Mouse (Mus musculus): ENCODE results near the gene Pelo.

Gene Pelo

DNA sequence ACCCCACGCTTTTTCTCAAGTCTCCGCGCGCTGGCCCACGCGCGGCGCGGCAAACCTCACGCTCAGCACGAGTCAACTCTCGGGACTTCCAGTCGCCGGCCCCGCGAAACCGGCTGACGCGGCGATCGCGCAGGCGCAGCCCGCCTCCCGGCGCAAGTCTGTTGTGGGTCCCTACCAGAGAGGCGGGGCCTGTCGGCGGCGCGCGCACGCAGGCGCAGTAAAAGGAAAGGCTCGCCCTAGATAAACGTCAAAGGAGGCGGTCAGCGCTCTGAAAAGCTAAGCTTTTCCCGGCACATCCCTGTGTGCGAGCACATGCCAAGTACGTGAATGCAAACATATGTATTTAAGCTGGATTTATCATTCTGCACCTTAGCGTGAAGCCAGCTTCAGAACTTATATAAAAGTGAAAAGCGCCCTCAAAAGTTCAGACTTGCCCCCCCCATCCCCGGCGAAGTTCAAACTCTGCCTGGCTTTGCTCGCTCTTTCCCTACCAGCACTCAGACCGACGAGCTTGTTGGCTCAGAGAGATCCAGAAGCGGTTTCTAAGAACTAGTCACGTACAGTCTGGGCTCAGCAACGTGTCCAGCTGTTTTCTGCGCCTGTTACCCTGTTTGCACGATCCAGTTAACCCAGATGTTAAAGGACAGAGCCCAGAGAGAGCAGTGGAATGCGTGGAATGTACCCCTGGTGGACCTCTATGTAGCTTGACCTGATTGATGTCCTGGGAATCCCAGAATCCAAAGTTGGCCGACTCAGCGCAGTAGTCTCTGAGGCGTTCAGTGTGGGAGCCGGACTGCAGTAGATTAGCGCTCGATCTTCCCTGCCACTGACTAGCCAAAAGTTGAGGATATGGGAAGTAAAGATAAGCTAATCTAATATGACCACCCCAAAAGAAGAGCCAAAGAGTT lies at the start of gene Pelo:
TSS of gene Pelo (minus strand) at position 118 of the 908 bp plus-strand sequence.
- DNase-seq (ENCODE audit: low spot score in 2 of 2), result peak; percentile 93 to 95

DNA sequence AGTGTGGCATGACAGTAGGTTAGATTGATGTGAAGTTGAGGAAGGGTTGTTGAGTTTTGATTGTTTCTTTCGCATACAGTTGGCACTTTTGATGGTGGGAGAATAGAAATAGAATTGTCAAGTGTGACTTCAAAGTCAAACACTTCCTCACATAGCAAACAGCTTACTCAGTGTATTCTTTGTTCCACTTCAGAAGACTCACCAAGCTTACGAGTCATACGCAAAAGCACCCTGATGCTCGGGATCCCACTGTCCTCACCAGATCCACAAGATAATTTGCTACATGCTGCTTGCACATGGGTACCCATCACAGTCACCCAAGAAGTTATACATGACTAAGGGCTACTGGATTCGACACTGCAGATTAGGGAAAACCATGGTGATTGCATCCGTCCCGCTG lies 48.5 kb upstream of the Pelo start:
- no peak for DNase-seq (ENCODE audit: low spot score in 2 of 2)

GRCm38 (mm10) chr13:115136761-115137160 lies 46.8 kb upstream of the Pelo start:
- no peak for DNase-seq (ENCODE audit: low spot score in 2 of 2)

DNA sequence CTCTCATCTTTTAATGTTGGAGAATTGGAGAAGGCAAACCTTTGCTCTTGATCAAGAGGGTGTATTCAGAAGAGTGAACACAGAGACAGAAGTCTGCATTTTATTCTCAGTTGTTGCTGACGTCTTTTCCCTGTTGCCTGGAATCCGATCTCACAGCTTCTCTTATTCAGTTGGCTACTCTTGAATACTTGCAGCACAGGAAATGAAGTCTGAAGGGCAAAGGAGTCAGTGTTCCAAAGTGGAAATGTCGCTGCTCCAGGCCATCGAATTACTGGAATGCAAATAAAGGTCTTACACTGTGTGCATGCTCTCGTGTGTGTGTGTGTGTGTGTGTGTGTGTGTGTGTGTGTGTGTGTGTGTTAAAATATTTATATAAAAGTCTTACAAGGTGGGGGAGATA lies 42.4 kb upstream of the Pelo start:
- no peak for DNase-seq (ENCODE audit: low spot score in 2 of 2)

DNA sequence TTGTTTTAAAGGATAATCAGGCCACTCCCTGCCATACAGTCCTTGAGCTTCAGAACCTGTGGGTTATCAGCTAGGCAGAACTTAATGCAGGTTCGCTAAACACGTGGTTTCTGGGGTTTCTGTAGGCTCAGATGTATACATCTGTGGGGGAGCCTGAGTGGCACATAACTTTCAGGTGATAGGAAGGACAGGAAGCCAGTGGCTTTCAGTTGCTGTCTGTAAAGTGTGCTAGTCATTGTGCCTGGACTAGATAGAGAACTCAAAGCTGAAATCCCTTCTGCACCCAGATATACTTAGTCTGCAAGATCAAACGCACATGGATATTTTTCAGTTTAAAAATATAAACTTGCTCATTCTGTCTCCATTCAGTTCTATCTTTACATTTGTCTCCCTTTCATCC lies 41.4 kb upstream of the Pelo start:
- no peak for DNase-seq (ENCODE audit: low spot score in 2 of 2)

DNA sequence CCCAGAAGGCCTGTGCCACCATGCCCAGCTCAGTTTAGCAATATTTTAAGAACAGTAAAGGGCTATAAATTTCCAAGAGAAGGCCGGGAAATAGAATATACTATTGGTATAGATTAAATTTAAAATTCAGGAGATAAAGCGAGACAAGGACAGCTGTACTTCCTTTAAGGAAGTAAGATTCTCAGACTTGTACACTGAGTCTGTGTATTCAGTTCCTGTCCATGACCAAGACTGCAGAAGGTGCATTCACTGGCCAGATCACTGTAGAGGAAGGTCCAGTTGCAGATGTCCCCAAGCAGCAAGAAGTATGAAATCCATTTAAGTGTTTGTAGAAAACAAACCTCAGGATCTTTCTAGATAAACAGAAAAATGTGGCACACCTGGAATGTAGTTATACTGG lies 40.0 kb upstream of the Pelo start:
- no peak for DNase-seq (ENCODE audit: low spot score in 2 of 2)

GRCm38 (mm10) chr13:115127826-115128225 lies 37.8 kb upstream of the Pelo start:
- DNase-seq (ENCODE audit: low spot score in 2 of 2), result no peak

DNA sequence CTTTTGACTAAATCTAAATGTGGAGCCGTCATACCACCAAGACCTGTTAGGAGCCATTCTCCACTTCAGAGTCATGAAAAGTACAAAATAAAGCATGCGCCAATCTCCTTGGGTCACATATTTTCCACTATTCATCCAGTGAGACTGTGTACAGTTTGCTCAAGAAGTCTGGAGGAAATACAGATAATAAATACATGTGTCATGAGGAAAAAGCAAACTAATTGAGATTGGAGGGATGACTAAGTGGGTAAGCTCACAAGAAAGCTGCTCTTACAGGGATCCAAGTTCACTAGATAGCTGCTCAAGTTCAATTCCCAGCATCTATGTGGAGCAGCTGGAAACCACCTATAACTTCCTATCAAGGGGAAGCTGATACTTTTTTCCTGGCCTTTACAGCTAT lies 36.5 kb upstream of the Pelo start:
- DNase-seq (ENCODE audit: low spot score in 2 of 2), result no peak

DNA sequence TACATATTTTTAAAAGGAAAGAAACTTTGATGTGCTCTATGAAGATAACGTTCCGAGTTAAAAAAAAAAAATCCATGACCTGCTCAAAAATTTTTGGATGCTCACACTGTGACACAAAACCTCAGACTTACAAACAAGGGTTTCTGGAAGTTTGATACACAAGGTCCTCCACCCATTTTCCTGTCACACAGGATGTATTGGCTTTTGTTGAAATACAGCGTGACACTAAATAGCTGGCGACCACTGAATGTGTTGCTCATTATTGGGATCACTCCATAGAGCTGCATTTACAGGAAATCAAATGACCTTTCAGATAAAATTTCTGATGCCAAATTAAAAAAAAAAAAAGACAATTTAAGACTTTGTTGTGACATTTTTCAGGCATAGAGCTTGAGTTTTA lies 35.1 kb upstream of the Pelo start:
- DNase-seq (ENCODE audit: low spot score in 2 of 2), result no peak

- DNase-seq (ENCODE audit: low spot score in 2 of 2), result no peak
Observed at GRCm38 (mm10) chr13:115124521-115124920, 34.5 kb upstream of the Pelo start.

- DNase-seq (ENCODE audit: low spot score in 2 of 2), result no peak
Observed at GRCm38 (mm10) chr13:115118756-115119155, 28.8 kb upstream of the Pelo start.

- no peak for DNase-seq (ENCODE audit: low spot score in 2 of 2)
Observed at GRCm38 (mm10) chr13:115118195-115118594, 28.2 kb upstream of the Pelo start.

DNA sequence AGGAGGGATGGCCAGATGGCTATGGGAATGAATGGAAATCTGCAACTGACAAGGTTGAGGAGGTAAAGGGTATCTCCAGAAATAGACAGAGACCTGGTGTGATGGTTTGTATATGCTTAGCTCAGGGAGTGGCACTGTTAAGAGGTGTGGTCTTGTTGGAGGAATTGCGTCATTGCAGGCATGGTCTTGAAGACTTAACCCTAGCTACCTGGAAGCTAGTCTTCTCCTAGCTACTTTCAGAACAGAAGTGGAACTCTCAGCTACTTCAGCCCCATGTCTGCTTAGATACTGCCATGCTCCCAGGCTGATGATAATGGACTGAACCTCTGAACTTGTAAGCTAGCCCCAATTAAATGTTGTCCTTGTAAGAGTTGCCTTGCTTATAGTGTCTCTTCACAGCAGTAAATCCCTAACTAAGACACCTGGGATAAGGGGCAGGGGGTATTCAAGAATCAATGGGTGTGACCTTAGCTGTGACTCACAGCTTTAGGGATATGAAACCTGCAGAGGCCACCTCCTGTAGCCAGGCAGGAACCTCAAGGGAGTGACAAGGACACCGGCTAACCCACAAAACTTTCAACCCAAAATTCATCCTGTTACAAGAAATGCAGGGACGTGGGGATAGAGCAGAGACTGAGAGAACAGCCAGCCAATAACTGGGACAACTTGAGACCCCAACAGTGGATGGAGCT lies 27.1 kb upstream of the Pelo start:
- no peak for DNase-seq (ENCODE audit: low spot score in 2 of 2)

DNA sequence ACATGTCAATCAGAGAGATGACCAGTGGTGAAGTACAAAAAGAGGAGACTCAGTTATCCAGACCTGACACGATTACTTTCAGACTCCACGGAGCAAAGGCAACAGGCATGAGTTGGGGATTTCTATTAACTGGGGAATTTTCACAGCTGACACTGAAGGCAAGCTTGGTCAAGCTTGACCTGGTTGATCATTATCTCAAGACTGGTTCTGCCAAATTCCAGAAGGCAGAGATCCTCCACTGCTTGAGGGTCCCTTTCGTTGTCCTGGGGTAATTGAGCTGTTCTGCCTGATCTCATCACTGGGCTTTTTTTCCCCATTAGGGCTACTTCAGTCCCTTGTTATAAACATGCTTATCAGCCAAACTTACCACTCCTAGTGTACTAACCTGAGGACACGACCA lies 19.6 kb upstream of the Pelo start:
- no peak for DNase-seq (ENCODE audit: low spot score in 2 of 2)

DNA sequence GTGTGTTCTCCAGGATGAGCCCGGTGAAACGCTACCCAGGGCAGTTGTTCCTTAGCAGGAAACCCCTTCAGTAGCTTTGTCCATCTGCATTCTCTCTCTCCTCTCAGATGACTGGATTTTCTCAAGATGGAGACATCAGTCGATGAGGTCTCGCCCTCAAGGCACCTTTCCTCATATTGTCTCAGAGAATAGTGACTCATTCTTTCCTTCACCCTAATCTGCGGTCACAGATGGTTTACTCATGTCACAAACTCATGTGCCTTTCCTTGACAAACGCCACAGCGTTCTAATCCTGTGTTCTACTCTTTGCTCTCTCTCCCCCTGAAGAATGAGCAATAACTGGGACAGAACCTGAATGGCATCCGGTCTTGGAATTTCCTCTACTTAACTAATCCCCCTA lies 17.4 kb upstream of the Pelo start:
- DNase-seq (ENCODE audit: low spot score in 2 of 2), result no peak

GRCm38 (mm10) chr13:115106183-115106582 lies 16.2 kb upstream of the Pelo start:
- no peak for DNase-seq (ENCODE audit: low spot score in 2 of 2)

DNA sequence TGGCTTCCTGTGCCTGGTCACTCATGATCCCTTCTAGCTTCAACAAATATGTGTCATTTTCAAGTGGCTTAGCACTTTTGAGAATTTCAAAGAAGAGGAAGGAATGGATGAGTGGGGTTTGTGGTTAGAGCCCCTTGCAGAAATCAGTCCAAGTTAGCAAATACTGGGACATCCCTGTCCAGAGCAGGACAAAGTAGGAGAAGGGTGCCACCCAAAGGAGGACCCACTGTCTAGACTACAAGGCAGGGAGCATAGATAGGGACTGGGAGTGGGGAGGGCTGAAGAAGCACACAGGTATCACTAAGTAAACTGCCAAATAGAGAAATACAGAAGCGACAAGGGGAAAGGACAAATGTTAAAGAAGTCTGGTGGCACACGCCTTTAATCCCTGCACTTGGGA lies 12.8 kb upstream of the Pelo start:
- no peak for DNase-seq (ENCODE audit: low spot score in 2 of 2)

DNA sequence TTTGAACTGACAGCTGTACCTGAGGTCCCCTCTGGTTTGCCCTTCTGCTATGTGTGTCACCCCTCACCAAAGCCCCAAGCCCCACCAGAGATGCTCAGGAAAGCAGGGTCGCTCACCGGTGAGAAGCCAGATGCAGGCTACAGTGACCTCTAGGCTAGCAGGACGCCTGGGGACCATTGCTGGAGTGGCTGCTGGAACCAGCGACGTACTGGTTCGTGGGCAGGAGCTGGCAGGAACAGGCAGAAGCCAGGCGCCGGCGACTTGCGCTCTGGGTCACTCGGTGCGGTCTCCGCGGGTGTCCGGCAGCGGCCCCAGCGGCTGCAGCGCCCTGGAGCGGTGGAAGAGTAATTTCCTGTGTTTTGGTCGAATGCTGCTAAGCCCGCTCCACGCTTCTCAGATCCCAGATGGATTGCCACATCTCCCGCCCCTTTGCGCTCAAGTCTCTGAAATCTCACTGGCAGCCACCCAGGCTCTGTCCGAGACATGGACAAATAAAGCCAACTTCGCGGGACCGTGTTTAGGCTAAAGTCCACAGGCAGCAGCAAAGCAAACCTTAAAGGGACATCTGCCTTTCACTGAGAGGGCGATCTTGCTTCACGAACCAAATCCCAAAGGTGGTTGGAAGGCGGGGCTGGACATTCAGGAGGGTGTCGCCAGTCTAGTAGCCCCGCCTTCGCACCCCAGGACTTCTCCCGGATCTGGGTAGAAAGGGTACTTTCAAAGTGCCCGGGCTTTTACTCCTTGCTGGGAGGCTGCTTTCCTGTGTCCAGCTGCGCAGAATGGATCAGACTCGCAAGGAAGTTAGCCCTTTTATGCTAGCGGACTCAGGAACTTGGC lies 11.6 kb upstream of the Pelo start, which contains the start of the genes Gm49395 and Itga1:
TSS of gene Gm49395 (minus strand) at position 567 of the 837 bp plus-strand sequence.
TSS of gene Itga1 (minus strand) at position 610 of the 837 bp plus-strand sequence.
- DNase-seq (ENCODE audit: low spot score in 2 of 2), result peak; percentile 74 to 78

GRCm38 (mm10) chr13:115100381-115101177 lies 10.6 kb upstream of the Pelo start:
- DNase-seq (ENCODE audit: low spot score in 2 of 2), result no peak

DNA sequence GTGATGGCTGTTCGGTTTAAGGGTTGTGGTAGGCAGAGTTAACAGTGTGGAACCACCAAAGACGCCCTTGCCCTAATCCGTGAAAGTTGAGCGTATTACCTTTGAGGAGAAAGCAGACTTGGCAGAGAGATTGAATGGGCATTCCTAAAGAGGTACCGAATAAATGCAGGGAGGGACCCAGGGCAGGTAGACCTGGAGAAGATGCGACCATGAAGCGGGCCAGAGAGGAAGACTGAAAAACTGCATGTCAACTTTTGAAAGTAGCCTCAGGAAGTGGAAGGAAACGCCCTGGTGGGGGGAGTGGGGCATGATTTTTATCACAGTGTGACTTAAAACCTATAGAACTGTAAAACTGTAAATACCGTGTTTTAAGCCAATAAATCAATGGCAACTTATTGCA lies 9.4 kb upstream of the Pelo start:
- no peak for DNase-seq (ENCODE audit: low spot score in 2 of 2)

DNA sequence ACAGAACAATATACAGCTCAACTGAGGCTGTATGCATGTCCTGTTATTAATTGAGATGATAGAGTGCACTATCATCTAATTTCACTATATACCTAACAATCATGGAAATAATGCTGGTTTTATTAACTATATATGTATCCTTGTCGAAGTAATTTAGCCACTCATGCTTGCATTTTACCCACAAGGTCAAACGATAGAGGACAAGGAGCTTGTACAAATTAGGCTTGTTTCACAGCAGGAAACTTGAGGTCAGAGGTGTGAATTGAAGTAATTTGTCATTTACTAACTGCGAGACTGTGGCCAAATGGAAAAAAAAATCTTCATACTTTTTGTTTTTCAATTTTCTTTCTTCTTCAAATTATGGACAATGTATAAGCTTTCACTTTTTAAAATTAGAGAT lies 8.2 kb upstream of the Pelo start:
- no peak for DNase-seq (ENCODE audit: low spot score in 2 of 2)
